Mouse (Mus musculus) forebrain, embryonic 10.5 days (tissue): ENCODE results near the gene 4930447C04Rik. TPM values are rescaled to one million over a fixed set of nuclear protein-coding genes. Genes with fewer than 3 reads are reported as not detected.

Experiments used
- DNase-seq: peaks from one replicate; pipeline ENCODE4 v3.0.0-alpha.2; 2017; ENCODE audit warnings: low spot score; ENCODE audit errors: extremely low spot score
- H3K27ac ChIP-seq: fragments of 300-500 bp; sonication (generic); 2 replicates; pipeline ENCODE4 v1.5.1; 2016; ENCODE audit warnings: mild to moderate bottlenecking
- H3K27me3 ChIP-seq: fragments of 300-500 bp; sonication (generic); 2 replicates; pipeline ENCODE4 v1.6.1; 2016; ENCODE audit warnings: mild to moderate bottlenecking; ENCODE audit not compliant: poor library complexity, severe bottlenecking
- H3K36me3 ChIP-seq: fragments of 300-500 bp; sonication (generic); replicated peaks from 2 replicates; pipeline ENCODE4 v1.6.1; 2016; ENCODE audit warnings: mild to moderate bottlenecking, moderate library complexity
- H3K4me1 ChIP-seq: fragments of 300-500 bp; sonication (generic); 2 replicates; pipeline ENCODE4 v1.6.1; 2016
- H3K4me3 ChIP-seq: fragments of 300-500 bp; sonication (generic); 2 replicates; pipeline ENCODE4 v1.5.1; 2016; ENCODE audit warnings: mild to moderate bottlenecking, moderate library complexity
- H3K9me3 ChIP-seq: fragments of 300-500 bp; sonication (generic); 2 replicates; pipeline ENCODE4 v1.6.1; 2016; ENCODE audit warnings: mild to moderate bottlenecking, moderate library complexity
- WGBS: fragments of 180-500 bp; shearing (Covaris S2); methylation state at CpG from one replicate; pipeline ENCODE4 v1.1.7; 2016; 5-methylcytosine and 5-hydroxymethylcytosine counted together
- polyA plus RNA-seq: library from polyadenylated mRNA; unstranded; fragments of >200 nt; fragmentation: Nextera tagmentation; extraction: Ambion mirVana; gene quantifications from 2 replicates; pipeline ENCODE4 v1.2.1, GENCODE M21; 2016

4930447C04Rik gene
- polyA plus RNA-seq, 1 experiment from 2014 or later: 2.6 TPM

- no peaks in the 10 kb centered on the region for H3K9me3 ChIP-seq
- 28% methylated on average over 7 of the region's 7 CpGs for WGBS
- no peak overlapping the region for H3K27ac ChIP-seq
- DNase-seq: no peak
- H3K4me3 ChIP-seq: no peak overlapping the region
- peaks cover 93% of the 10 kb centered on the region for H3K27me3 ChIP-seq
- H3K36me3 ChIP-seq: no peaks in the 10 kb centered on the region
- peaks cover 21% of the 10 kb centered on the region for H3K4me1 ChIP-seq
Observed at GRCm38 (mm10) chr12:72847725-72848124, 92.8 kb downstream of the 4930447C04Rik start.

DNA sequence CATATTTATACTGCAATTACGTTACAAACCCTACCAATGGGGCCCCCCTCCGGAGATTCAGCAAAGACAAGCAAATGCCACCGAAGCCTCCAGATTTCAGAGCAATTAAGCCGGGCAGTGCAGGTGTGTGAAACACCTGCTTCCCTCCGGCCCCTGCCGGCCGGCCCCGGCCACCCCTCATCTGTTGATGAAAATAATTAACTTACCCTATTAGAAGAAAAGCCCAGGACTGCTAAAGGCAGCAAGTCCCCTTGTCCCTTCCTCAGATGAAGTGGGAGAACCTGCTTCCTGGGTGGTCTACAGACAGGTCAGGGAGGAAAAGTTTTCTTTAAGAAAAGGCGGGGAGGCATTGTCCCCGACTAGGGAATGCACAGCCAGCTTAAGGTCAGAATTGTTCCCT, 94.6 kb downstream of the 4930447C04Rik start:
- WGBS: 18% methylated on average over 10 of the region's 10 CpGs
- H3K9me3 ChIP-seq: peaks cover 8% of the 10 kb centered on the region
- H3K27me3 ChIP-seq: peaks cover 83% of the 10 kb centered on the region
- no peak for DNase-seq
- no peaks in the 10 kb centered on the region for H3K36me3 ChIP-seq
- no peak overlapping the region for H3K4me3 ChIP-seq
- H3K4me1 ChIP-seq: peaks cover 13% of the 10 kb centered on the region
- no peak overlapping the region for H3K27ac ChIP-seq

DNA sequence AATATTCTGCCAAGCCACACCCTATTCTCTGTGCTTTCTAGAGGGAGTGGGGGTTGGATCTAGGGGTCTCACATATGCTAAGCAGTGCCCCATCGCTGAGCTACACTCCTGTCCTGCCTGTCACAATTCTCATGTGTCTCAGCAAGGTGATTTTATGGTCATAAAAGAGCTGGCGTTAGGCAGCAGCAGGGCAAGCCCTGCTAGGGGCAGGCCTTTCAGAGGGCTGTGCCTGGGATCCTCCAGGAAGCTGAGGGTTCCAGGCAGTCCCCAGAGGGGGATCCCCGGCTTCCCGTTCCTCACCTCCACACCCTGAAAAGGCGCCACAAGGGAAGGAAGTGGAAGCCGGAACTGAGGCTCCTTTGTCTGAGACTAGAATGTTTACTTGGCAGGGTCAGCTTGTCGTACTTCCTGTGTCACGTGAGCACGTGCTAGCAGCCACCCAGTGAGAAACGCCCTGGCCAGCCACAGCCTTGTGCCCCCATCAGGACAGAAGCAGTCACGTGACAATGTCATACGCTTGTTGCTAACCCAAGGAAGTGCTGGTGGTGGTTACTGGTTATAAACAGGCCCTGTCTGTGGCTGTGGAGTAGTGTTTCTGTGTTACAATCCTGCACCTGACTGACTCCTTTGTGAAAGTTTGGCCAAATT, 96.5 kb downstream of the 4930447C04Rik start:
- Histone ChIP-seq H3K4me3 (peak overlapping the region; percentile 38), H3K27ac (peak overlapping the region; percentile 83), H3K27me3 (peaks cover 65% of the 10 kb centered on the region), H3K36me3 (no peaks in the 10 kb centered on the region), H3K4me1 (peaks cover 13% of the 10 kb centered on the region), H3K9me3 (peaks cover 8% of the 10 kb centered on the region)
- DNase-seq: peak; percentile 66
- WGBS: 25% methylated on average over 12 of the region's 12 CpGs

DNA sequence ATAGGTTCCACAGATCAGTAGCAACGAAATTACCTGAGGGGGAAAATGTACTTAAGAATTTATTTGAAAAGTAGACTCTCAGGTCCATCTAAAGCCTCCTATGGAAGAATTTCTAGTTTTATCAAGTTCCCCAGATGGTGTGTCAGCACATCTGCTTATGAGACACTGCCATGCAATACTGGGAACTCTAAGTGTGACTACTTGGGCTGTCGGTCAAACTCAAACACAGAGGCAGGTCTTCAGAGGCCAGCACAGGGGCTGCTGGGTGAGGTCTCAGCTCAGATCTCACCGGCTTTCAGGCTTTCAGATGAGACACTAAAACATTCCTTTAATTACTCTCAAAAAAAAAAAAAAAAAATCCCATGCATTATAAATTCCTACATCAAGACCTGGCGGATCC, 97.0 kb downstream of the 4930447C04Rik start:
- Histone ChIP-seq H3K4me1 (peaks cover 13% of the 10 kb centered on the region), H3K9me3 (peaks cover 8% of the 10 kb centered on the region), H3K4me3 (0 out of 2 replicates have a peak overlapping the region, but pooled peaks have one; percentile 38), H3K27me3 (peaks cover 60% of the 10 kb centered on the region), H3K36me3 (no peaks in the 10 kb centered on the region), H3K27ac (peak overlapping the region; percentile 83; the same call in 1 of the 2 replicates)
- no peak for DNase-seq
- 90% methylated on average over 4 of the region's 4 CpGs for WGBS

GRCm38 (mm10) chr12:72843135-72843534, 97.4 kb downstream of the 4930447C04Rik start:
- no peak for DNase-seq
- Histone ChIP-seq H3K4me1 (peaks cover 13% of the 10 kb centered on the region), H3K27ac (no peak overlapping the region), H3K9me3 (peaks cover 8% of the 10 kb centered on the region), H3K36me3 (no peaks in the 10 kb centered on the region), H3K27me3 (peaks cover 55% of the 10 kb centered on the region), H3K4me3 (no peak overlapping the region)
- 93% methylated on average over 4 of the region's 4 CpGs for WGBS

GRCm38 (mm10) chr12:72841500-72841899, 99.1 kb downstream of the 4930447C04Rik start:
- H3K27ac ChIP-seq: no peak overlapping the region
- DNase-seq: no peak
- peaks cover 52% of the 10 kb centered on the region for H3K27me3 ChIP-seq
- no peak overlapping the region for H3K4me3 ChIP-seq
- peaks cover 8% of the 10 kb centered on the region for H3K9me3 ChIP-seq
- H3K36me3 ChIP-seq: no peaks in the 10 kb centered on the region
- H3K4me1 ChIP-seq: peaks cover 13% of the 10 kb centered on the region
- WGBS: 86% methylated on average over 1 of the region's 1 CpGs

GRCm38 (mm10) chr12:72837302-72837701, 103.3 kb downstream of the 4930447C04Rik start:
- Histone ChIP-seq H3K27ac (no peak overlapping the region), H3K27me3 (peaks cover 61% of the 10 kb centered on the region), H3K4me1 (no peaks in the 10 kb centered on the region), H3K36me3 (no peaks in the 10 kb centered on the region), H3K9me3 (peaks cover 6% of the 10 kb centered on the region), H3K4me3 (no peak overlapping the region)
- WGBS: 83% methylated on average over 4 of the region's 4 CpGs
- DNase-seq: no peak

- H3K9me3 ChIP-seq: no peaks in the 10 kb centered on the region; the same call in 1 of the 2 replicates
- H3K27me3 ChIP-seq: peaks cover 72% of the 10 kb centered on the region
- H3K27ac ChIP-seq: no peak overlapping the region
- WGBS: 85% methylated on average over 8 of the region's 8 CpGs
- DNase-seq: no peak
- no peaks in the 10 kb centered on the region for H3K36me3 ChIP-seq
- peaks cover 7% of the 10 kb centered on the region for H3K4me1 ChIP-seq
- H3K4me3 ChIP-seq: no peak overlapping the region
Observed at GRCm38 (mm10) chr12:72835518-72836015, 105.0 kb downstream of the 4930447C04Rik start.

- DNase-seq: no peak
- Histone ChIP-seq H3K27ac (no peak overlapping the region), H3K27me3 (peaks cover 78% of the 10 kb centered on the region), H3K4me1 (peaks cover 11% of the 10 kb centered on the region), H3K4me3 (no peak overlapping the region), H3K9me3 (no peaks in the 10 kb centered on the region), H3K36me3 (no peaks in the 10 kb centered on the region)
- 71% methylated on average over 14 of the region's 14 CpGs for WGBS
Observed at GRCm38 (mm10) chr12:72834773-72835517, 105.6 kb downstream of the 4930447C04Rik start.

GRCm38 (mm10) chr12:72831711-72832432, 108.7 kb downstream of the 4930447C04Rik start:
- peaks cover 97% of the 10 kb centered on the region for H3K27me3 ChIP-seq
- H3K36me3 ChIP-seq: no peaks in the 10 kb centered on the region
- no peaks in the 10 kb centered on the region for H3K9me3 ChIP-seq
- no peak overlapping the region for H3K27ac ChIP-seq
- 9% methylated on average over 42 of the region's 42 CpGs for WGBS
- peaks cover 15% of the 10 kb centered on the region for H3K4me1 ChIP-seq
- peak overlapping the region; percentile 35 for H3K4me3 ChIP-seq
- DNase-seq: no peak
